Mouse (Mus musculus) olfactory bulb, adult 2 months (tissue): ENCODE measurements around the gene Rnf146. TPM values are rescaled to one million over a fixed set of nuclear protein-coding genes. Genes with fewer than 3 reads are reported as not detected.

ENCODE experiments used
- H3K27ac ChIP-seq: fragments of 200-500 bp; 2 replicates; pipeline ENCODE4 v1.5.1; 2012; ENCODE audit warnings: low read depth, low read length; ENCODE audit not compliant: insufficient read depth
- H3K4me1 ChIP-seq: fragments of 200-500 bp; 2 replicates; pipeline ENCODE4 v1.6.1; 2012; ENCODE audit warnings: low read length; ENCODE audit not compliant: control insufficient read depth, insufficient read depth
- H3K4me3 ChIP-seq: fragments of 200-500 bp; 2 replicates; pipeline ENCODE4 v1.5.1; 2012; ENCODE audit warnings: mild to moderate bottlenecking, low read depth, low read length, moderate library complexity; ENCODE audit not compliant: insufficient read depth
- CTCF ChIP-seq: fragments of 200-500 bp; IDR thresholded peaks from 2 replicates; pipeline ENCODE4 v1.5.1; 2012; ENCODE audit warnings: low read depth, mild to moderate bottlenecking, low read length, moderate library complexity; ENCODE audit not compliant: insufficient read depth
- POLR2A ChIP-seq: fragments of 200-500 bp; IDR thresholded peaks from 2 replicates; pipeline ENCODE4 v1.6.1; 2012; ENCODE audit warnings: mild to moderate bottlenecking, low read depth, low read length, moderate library complexity; ENCODE audit not compliant: insufficient read depth
- WGBS: fragments of 180-500 bp; shearing (Covaris S2); methylation state at CpG from one replicate; pipeline ENCODE4 v1.1.7; 2018; 5-methylcytosine and 5-hydroxymethylcytosine counted together
- polyA plus RNA-seq: library from polyadenylated mRNA; stranded (reverse); fragments of >200 nt; gene quantifications from 2 replicates; pipeline ENCODE4 v1.2.4, GENCODE M21; 2012; ENCODE audit warnings: low replicate concordance; ENCODE audit not compliant: missing spikeins, insufficient read depth, insufficient read length

The Rnf146 gene
- polyA plus RNA-seq, 1 experiment, result not detected

DNA sequence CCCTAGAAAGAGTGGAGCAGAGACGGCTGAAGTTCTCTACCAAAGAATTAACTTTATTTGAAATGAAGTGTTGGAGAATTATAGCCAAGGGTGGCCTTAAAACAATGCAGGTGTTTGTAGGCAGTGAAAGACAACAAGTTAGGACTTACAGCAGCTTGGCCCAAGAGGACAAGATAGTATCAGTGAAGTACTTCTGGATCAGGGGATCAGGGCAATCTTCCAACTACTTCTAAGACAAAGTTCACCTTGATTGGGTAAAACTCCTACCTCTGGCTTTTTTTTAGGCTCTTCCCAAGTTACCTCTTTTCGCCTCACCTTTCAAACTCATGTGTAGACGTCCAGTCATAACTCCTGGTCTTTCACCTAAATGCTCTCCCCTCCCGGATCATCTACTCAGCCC is 60.0 kb downstream of the Rnf146 start:
- no peaks in the 10 kb centered on the region for H3K4me1 ChIP-seq
- WGBS, result 92% methylated on average over 4 of the region's 4 CpGs
- TF ChIP-seq POLR2A (no peak), CTCF (no peak)
- H3K4me3 ChIP-seq, result no peak overlapping the region
- H3K27ac ChIP-seq, result no peak overlapping the region

Other genes starting within 250 kb of the Rnf146 start
- gene Soga3, start 218.6 kb downstream of the Rnf146 start, polyA plus RNA-seq, result not detected in 2 replicates
- gene Gm49353, start 163.5 kb downstream of the Rnf146 start, polyA plus RNA-seq, result not detected in 2 replicates
- gene 9330159F19Rik, start 150.8 kb downstream of the Rnf146 start, polyA plus RNA-seq, result not detected in 2 replicates
- gene Echdc1, start 49.3 kb downstream of the Rnf146 start, polyA plus RNA-seq, result not detected in 2 replicates
- gene Rspo3, start 173.4 kb upstream of the Rnf146 start, polyA plus RNA-seq, result not detected in 2 replicates